Mouse (Mus musculus) gastrocnemius, postnatal 25 days (tissue): ENCODE measurements around the gene Sftpd. TPM values are rescaled to one million over a fixed set of nuclear protein-coding genes. Genes with fewer than 3 reads are reported as not detected.

ENCODE experiments used
- DNase-seq: peaks from one replicate; pipeline ENCODE4 v3.0.0; 2022
- long read RNA-seq, 2 experiments: library from polyadenylated mRNA; stranded (forward); transcript quantifications; one replicate each; pipeline ENCODE4 v2.0.0; 2021
- total RNA-seq, 2 experiments: library from RNA; stranded (reverse); gene quantifications; 1 replicate in 1 of 2; 2 replicates in 1 of 2; pipeline ENCODE4 v1.2.3; 2021

Sftpd gene
- total RNA-seq: not detected
- long read RNA-seq, experiment 1: 0 reads
- long read RNA-seq, experiment 2: 0 reads

DNA sequence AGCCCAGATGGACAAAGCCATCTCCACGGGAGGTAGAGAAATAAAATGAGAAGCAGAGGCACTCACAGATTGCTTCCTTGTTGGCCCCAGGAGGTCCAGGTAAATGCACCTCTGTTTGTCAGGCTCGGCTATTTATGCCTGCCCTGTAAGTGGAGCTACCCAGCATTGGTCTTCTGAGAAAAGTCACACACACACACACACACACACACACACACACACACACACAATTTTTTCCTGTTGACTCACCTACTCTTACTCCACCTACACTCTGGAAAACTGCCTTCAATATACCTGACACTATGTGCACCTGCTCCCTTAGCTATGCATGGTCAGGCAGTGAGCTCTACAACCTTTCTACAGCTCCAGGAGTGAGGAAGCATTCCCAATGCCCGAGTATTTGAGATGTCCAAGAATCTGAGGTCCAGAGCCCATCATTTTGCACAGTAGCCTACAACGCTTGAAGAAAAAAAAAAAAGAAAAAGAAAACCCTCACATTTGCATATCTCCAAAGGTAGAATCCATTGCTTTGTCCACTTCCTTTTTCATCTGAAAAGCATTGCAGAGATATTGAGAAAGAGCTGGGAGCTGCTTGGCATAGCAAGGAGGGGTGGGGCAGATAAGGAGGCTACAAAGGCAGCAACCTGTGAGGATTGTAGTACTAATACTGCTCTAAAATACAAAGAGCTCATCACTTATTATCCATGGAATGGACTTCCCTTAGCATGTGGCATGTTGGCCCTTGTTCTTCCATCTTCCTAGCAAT is at the start of gene Sftpd:
TSS of gene Sftpd (minus strand) at position 91 of the 763 bp plus-strand sequence.
- no peak for DNase-seq

DNA sequence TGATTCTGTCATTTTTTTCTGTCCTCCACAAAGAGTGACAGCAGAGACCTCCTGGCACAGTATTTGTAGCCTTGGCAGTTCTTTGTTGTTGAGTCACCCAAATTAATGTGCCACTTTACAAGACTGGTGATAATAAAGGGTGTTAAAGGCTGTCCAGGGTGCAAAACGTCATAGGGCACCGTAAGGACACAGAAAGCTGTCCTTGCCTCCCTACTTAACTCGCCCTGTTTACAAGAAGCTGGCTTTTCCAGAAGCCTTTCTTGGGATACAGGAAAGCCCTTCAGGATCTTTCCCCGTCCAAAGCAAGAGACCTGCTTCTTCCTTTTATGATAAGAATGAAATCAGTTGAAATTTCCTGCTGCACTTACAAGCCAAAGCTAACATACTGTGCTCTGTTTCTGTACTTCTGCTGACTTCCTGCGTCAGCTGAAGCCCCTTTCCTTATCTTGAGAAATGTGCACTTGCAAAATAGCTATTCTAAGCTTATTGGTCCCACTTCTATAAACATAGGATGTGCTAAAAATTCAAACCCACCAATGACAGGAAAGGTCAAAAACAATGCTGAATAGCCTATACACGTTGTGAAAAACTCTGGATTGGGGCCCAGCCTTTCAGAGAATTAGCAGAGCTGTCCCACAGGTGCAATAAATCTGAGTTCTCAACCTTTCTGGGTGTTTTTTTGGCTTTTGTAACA is 13.2 kb upstream of the Sftpd start:
- no peak for DNase-seq

DNA sequence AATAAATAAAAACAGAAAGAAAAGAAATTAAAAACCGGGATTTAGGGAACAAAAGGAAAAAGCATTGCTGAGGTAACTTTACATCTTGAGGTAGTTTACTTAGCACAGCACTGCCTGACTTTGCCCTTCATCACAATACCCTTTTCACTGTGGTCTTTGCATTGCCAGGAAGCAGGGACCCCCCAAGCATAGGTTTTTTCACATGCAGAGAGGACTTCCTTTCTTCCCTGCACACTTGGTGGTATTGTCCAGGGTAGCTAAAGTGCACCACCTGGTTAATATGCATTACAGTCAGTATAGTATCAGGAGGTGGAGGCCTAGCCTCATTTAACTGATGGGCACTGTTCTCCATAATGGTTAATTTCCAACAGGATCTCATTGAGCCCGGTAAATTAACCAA is 4.5 kb upstream of the Sftpd start:
- DNase-seq: no peak

DNA sequence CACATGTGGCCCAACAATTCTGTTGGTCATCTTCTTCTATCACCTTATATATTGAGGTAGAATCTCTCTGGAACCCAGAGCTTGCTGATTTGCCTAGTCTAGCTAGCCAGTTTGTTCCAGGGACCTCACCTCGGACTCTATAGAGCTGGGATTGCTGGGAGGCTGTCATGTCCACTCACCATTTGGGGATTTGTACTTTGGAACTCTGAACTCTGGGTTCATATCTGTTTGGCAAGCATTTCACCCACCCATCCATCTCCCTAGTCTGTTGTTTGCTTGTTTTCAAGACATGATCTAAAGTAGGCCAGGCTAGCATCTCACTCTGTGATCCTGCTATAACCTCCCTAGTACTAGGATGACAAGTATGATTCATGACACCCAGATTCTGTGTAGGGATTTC is 10.1 kb downstream of the Sftpd start:
- DNase-seq: no peak

DNA sequence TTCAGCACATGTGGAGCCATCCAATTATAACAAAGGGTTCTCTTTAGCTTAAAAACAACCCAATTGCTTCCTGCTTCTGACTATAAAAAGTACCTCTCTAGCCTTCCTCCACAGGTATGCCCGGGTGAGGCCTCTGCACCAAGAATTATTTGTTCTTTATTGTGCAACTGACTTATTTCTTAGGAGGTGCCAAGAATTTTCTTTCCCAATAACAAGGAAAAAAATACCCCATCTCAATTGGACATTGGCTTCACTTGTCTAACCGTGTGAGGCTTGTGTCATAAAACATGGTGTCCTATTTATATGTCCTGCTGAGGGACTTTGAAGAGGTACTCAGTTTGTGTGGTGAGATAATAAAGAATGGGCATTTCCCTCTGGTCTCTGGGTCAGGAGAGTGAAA is 14.4 kb downstream of the Sftpd start:
- DNase-seq: no peak

DNA sequence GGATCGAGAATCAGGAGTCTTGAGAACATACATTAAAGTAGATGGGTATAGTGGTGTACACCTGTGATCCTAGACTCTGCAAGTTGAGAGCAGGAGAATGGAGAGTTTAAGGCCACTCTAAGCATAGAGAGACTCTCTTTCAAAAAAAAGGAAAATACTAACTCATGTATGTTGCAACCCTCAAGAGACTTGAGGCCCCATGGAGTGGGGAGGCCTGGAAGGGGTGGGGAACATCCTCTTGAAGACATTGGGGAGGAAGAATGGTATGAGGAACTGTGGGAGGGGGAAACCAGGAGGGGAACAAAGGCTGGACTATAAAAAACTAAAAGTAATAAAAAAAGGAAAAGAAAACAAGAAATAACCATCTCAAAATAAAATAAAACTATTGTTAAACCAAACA is 16.4 kb downstream of the Sftpd start:
- DNase-seq: no peak

DNA sequence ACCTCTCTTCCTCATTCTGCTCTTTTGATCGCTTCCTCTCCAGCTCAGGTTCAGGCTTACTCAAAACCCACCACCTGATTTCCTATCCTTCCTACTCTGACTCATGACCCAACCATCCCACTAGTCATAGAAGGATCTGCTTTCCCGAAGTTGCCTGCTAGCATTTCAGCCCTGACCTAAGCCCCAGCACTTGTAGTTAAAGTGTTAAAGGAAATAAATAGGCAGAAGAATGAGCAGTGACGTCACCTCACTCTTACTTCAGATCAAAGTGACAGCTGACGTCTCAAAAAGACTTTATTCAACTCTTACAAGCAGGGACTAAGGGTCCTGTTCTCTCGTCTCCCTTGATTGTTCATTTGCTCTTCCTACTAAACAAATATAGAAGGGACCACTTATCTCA is 17.7 kb downstream of the Sftpd start:
- no peak for DNase-seq

DNA sequence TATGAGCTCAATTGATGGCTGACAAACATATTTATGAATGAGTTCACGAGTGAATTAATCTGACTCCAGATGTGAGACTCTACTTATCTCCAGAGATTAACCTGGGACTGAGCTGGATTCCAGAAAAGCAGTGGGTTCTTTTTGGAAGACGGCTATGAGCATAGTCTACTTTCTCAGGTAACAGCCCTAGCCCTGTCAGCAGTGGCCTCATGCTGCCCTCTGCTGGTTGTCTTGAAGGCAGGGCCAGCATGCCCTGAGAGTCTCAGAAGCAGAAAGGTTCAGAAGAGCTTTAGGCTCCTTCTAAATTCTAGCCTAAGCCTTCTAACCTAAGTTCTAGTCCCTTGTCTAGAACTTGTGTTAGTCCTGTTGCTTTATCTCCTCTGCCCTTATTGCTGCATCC is 22.3 kb downstream of the Sftpd start:
- no peak for DNase-seq

DNA sequence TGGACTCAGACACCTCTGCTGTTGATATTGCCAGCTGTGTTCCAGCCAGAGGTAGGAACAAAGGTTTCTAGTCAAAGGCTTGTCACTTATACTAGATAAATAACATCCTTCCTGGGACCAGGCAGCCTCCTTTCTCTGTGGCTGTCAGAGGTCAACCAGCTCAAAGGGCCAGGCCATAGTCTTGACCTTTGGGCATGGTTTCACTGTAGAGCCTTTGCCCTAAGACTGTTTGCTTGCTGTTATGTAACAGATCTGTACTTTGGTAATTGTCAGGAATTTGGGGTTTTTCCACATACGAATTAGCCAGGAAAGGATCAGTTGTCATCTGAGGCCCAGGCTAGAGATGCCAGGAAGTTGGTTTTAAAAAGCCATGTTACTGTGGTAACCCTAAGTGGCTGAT is 24.2 kb downstream of the Sftpd start:
- no peak for DNase-seq

DNA sequence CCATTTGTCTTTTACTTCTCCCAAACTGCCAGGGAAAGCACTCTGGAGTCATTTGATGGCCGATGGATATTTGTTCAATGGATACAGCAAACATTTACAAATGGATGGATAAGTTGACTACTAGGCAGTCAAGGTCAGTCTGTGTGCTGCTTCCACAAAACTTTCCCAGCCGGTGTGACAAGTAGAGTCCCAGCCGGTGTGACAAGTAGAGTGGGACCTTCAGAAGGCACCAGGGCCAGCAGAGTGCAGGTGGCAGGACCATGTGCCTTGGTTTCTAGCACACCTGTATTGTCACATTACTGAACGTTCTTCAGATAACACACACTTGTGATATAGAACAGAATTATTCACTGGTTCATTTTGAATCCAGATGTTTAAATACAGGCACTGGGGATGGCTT is 24.9 kb downstream of the Sftpd start:
- DNase-seq: no peak

DNA sequence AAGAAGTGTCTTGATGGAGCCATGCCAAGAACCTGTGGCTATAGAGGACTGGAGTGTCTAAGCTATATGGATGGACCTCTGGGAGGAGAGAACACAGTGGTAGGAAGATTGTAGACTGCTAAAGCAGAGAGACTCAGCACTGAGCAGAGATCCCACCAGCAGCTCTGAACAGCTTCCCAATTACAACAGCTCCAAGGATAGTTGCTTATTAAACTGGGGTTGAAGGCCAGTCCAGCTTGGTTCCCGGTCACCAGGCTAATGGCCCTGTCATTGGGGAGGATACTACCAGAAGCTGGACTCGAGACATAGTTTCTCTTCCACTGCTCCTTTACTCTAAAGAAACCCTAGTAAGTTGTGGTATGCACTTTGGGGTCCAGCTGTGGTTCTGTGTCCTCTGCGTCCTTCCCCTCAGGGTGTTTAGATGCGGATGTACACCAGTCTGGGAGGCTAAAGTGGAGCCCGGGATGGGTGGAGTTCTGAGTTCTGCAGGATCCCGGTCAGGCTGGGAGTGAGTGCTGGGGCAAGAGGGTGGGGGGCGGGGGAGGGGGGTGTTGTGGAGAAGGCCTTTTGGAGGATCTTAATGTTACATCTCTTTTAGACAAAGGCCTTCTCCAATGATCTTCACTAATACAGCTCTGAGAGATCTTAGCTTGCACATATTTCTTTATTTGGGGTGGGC is 33.6 kb downstream of the Sftpd start, which contains the start of gene Mbl1:
TSS of gene Mbl1 (plus strand) at position 239 of the 679 bp plus-strand sequence.
- no peak for DNase-seq

DNA sequence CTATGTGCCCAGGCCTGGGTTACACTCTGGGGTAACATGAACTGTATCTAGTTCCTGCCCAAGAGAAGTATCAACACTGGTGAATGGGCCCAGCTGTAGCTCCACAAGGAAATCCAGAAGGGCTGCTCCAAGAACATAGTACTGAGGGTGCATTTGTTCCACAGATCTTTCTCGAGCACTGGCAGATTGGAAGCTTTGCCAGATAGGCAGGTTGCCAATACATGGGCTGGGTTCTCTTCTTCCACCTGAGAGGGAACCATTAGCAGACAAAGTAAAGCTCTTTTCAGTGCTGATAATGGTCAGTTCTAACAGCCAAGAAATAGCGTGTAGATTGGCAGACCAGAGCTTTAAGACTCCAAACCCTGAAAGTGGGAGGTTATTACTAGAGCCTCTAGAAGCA is 37.6 kb downstream of the Sftpd start:
- no peak for DNase-seq

DNA sequence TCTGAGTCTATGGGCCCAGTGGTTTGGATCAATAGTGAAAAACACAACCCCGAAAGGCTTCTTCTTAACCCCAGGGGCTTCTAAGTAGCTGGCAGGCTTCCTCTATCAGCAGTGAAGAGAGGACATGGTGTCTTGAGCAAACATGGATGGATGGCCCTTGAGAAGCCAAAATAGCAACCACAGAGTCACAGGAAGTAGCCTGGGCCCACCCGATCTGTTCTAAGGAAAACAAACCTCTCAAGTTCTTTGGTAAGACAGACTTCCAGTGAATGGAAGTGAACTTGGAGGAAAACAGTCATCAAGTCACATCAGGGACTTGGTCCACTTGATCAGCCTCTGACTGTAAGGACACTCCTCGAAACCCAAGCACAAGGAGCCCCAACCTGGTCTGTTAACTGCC is 38.0 kb downstream of the Sftpd start:
- DNase-seq: no peak

DNA sequence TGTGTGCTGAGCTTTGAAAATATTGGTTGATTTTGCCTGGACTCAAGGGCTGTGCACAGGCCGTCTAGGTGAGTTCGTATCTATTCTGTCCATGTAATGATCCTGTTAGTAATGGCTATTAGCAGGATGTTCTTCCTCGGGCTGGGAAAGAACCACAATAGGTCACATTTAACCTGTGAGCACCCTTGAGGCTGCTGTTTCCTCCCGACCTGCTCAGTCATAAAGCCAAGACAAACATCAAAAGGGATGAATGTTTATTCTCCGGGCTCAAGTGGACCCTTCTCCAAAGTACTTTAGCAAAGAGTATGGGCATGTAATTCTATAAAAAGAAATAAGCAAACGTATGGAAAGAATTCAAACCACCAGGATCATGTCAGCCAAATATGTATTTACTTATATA is 38.9 kb downstream of the Sftpd start:
- no peak for DNase-seq

DNA sequence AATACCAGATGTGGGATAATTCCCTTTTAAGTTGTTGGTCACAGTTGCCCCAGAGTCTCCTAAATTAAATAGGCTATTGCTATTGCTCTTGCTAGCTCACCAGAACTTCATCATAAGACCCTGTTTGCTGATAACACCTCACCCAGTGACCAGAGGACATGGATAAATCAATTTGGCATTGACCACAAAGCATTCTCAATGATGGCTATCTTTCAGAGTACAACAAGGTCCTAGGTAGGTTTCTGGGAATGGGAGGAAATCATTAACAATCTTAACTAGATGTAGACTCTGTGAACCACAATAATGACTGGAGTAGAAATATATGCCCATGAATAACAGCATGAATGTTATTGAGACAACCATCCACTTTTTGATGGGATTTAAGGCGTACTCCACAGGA is 44.3 kb downstream of the Sftpd start:
- DNase-seq: no peak

DNA sequence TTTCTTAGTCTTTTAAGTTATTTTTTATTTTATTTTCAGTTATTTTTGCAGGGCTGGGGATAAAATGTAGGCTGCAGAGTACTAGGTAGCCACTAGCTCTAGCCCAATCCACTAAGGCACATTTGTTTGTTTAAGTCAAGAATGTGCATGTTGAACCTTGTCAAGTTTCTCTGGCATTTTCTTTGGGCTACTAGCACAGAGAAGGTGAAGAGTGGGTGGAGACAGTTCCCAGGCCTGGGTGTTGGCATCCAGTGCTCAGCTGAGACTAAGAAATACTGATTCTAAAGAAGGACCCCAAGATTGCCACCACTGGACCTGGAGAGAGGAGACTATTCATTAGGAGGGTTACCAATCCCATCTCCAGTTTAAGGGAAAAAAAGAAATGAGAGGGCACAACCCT is 47.9 kb downstream of the Sftpd start:
- DNase-seq: no peak

DNA sequence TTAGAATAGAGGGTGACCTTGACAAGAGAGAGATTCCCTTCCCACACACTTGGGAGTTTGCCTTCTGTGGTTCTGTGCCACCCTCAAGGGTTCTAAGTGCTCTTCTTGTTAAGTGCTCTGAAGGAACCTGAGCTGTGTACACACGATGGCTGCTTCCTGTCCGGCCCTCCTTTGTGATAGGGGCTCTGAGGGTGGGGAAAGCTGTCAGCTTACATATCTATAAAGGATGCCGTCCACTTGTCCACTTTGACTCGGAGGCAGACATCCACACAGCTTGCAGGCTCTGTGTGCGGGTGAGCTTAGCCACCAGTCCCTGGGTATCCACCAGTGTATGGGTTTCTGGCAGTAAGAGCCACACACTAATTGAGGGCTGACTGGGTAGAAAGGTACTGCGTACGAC is 53.4 kb downstream of the Sftpd start, which contains the start of gene Sftpa1:
TSS of gene Sftpa1 (plus strand) at position 243 of the 400 bp plus-strand sequence.
- no peak for DNase-seq

DNA sequence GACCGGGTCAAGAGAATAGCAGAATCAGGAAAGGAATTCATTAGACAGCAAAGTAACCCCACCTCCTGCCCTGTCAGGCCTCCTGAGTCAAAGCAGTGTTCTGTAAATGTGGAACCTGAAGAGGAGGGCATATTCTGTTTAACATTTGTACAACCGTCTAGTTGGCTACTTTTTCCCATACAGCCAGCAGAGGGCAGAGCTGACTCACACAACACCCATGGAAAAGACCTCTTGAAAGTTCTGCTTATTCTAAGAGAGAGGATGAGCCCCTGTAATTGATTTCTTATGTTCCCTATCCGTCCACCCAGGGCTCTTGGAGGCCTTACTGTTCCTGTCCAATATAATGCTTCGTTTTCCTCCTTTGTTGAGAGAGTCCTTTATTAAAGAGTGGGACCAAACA is 57.0 kb downstream of the Sftpd start:
- no peak for DNase-seq

DNA sequence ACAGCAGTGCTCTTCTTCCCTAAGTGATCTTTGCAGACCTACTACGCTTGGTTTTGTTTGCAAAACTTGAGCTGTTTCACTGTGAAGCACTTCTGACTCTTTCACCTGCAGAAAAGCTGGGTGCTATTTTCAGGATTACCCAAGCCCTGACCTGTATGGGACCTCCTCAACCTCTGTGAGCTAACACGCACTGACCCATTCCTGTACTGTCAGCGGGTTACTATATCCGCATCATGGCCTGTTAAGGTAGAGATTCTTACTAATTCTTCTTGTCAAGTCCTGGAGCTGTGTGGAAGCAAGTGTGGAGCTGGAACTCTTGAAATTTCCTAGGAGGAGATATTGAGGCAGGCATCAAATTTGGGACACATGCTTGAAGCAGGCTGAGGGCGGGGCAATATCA is 60.3 kb downstream of the Sftpd start:
- no peak for DNase-seq
